Mouse (Mus musculus) right cerebral cortex, postnatal 25 days (tissue): ENCODE results near the gene Gtf2ird1.
"Not testable (repeated sequence)": the region's sequence is repeated elsewhere in the genome, so short reads cannot be mapped to it uniquely, and the experiment has no call there.

Source experiments
- DNase-seq: peaks from one replicate; pipeline ENCODE4 v3.0.0; 2022

Gtf2ird1 gene

GRCm38 (mm10) chr5:134470538-134471169 is 14.1 kb upstream of the Gtf2ird1 start:
- DNase-seq = no peak

DNA sequence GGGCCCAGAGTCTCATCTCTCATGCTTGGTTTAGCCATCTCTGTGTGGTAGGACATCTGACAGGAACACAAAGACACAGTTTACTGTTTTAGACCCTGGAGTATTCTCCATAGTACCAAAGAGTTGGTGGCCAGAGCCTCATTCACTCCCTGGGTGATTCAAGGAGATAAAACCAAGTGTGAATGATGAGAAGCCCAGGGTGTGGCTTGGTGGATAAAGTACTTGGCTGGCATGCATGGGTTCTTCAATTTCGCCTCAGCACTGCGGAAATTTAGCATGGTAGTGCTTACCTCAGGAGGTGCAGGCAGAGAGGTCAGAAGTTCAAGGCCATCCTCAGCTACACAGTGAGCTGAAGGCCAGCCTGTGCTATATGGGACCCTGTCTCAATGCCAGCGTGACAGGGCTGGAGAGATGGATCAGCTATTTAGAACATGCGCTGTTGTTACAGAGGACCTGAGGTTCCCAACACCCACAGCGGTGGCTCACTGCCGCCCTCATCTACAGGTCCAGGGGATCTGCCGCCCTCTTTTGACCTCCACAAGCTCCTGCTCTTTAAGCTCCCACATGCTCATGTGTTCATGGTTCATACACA is 13.1 kb upstream of the Gtf2ird1 start:
- no peak for DNase-seq

- DNase-seq = peak; percentile 47
Observed at GRCm38 (mm10) chr5:134468158-134468765, 11.7 kb upstream of the Gtf2ird1 start.

GRCm38 (mm10) chr5:134467030-134467549 is 10.6 kb upstream of the Gtf2ird1 start:
- DNase-seq = no peak

DNA sequence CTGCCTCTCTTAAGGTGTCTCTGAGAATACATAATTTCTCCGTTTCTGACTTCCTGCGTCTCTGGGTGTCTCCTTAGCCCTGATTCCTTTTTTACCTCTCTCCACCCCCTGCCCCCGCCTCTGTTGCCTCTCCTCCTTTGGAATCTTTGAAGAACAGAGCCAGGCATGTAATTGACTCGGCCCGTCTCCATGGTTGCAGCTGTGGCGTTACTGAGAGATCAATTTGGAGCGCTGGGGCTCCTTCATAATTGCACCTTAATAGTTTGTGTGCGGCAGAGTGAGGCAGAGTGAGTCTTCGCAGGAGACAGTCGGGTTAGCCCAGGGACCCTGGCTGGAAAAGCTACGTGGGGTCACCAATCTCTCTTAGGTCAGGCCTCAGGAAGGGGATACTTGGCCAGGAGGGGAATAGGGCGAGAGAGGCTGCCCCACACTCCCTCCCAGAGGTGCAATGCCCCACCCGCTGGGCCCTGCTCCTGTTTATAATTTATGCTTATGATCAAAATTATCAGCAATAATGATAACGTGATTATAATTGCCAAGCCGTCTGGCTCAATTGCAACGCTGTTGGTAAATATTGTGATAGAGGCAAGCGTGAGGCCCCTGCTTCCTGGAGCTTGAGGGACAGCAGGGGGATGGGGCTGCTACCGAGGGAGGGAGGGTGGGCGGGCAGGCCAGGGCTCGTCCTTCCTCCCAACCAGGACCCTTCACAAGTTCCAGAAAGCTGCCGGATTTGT is 9.9 kb upstream of the Gtf2ird1 start:
- DNase-seq = no peak

- no peak for DNase-seq
Observed at GRCm38 (mm10) chr5:134465197-134465596, 8.7 kb upstream of the Gtf2ird1 start.

DNA sequence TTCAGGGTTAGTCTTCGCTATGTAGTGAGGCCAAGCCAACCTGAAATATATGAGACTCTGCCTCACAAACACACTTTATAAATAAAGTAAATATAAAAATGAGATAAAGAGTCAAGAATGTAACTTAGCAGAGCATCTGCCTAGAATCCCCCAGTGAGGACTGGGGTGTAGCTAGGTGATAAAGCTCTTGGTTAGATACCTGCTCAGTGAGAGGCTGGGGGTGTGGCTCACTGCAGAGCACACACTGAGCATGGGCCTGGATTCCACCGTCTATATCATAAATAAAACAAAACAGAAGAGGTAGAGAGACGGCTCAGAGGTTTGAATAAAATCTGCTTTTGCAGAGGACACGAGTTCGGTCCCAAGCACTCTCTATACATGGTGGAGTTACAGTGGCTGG is 7.7 kb upstream of the Gtf2ird1 start:
- DNase-seq = no peak

DNA sequence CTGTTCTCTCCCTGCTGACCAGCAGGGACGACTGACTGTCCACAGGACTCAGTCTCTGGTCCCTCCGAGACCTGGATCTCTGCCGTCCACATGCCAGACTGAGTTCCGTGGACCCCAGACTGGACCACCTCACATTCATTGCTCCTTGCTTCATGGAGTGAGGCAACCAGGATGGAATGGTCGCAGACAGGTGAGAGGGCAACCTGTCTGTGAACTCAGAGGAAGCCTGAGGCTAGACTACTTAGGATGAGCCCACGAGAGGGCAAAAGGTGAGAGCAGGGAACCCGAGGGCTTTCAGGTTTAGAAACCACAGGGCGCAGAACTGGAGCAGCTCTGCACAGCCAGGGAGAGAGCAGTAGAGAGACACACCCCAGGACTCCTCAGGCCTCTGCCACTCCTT is 6.2 kb upstream of the Gtf2ird1 start:
- no peak for DNase-seq

DNA sequence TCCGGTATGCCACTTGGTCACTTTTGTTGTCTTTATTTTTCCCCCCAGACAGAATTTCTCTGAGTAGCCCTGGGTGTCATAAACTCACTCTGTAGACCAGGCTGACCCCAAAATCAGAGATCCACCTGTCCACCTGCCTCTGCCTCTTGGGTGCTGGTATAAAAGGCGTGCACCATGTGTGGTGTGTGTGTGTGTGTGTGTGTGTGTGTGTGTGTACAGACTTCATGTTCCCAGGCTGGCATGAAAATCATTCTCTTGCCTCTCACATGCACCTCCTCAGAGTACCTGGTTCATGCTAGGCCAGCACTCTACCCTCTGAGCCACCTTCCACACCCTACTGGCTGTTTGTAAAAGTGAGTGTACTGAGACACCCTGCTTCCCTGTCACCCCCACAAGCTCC is 5.8 kb upstream of the Gtf2ird1 start:
- no peak for DNase-seq

DNA sequence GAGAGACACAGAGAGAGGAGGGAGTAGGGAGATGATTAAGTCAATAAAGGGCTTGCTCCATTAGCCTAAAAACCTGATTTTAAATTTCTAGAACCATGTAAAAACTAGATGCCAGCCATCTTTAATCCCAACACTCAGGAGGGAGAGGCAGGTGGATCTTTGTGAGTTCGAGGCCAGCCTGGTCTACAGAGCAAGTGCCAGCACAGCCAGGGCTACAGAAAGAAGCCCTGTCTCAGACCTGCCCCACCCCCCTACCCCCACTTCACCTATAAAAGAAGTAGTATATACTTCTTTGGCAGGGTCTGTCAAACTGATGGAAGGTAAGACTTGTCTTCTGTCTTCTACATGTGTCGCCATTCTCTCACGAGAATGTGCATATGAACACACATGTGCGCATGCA is 4.0 kb upstream of the Gtf2ird1 start:
- DNase-seq = no peak

GRCm38 (mm10) chr5:134459096-134459495 is 2.6 kb upstream of the Gtf2ird1 start:
- no peak for DNase-seq

DNA sequence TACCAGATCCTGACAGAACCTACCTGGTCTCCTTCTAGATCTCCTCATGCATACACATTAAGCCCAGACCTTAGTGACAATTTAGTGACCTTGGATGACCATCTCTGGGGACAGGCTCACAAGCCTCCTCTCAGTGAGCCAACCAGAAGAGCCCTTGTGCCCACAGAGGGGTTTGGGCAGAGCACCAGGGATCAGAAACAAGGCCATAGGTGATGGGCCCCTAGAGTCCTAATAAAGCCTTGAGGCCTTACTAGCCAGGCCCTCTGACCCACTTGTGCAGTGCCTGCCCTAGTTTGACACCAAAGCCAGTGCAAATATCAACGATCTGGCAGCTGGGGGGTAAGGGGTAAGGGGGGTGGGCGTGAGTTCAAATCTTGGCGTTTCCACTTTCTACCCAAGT is 1.9 kb upstream of the Gtf2ird1 start:
- DNase-seq = no peak

DNA sequence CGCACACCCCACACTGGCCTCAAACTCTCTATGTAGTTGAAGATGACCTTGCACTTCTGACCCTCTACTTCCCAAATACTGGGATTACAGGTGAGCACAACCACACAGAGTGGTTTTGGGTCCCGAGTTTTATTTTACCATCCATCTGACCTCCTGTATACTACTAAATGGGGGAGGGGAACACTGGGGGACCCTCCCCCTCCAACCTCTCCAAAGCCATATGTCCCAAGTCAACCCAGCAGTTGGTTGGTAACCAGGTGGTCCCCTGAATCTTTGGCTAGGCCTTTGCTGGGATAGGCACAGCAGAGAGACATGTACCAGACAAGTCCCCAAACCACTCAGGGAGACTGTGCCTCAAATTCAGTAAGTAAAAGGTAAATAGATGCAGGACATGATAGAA is 855 bp upstream of the Gtf2ird1 start:
- DNase-seq = no peak

DNA sequence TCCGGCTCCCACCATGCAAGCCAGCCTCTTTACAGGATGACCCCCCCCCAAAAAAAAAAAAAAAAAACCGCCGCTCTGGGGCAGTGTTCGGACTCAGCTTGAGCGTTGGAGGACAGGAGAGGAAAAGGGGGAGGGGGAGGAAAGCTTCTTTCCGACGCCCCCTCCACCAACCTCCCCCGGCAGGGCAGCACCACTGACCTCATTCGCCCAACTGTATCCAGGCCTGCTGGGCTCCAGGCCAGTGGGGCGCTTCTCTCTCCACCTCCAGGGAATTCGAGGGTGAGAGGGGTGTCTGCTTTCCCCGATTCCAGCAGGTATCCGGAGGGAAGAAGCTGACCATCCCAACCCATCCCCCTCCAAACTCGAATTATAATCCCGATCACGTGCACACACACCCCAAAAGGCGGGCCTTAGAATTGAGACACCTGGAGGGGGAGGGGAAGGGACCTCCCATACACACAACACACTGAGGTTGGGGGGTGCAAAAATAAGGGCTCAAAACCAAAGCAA is 547 bp downstream of the Gtf2ird1 start:
- peak; percentile 32 for DNase-seq

- no peak for DNase-seq
Observed at GRCm38 (mm10) chr5:134455186-134455895, 1.2 kb downstream of the Gtf2ird1 start.

DNA sequence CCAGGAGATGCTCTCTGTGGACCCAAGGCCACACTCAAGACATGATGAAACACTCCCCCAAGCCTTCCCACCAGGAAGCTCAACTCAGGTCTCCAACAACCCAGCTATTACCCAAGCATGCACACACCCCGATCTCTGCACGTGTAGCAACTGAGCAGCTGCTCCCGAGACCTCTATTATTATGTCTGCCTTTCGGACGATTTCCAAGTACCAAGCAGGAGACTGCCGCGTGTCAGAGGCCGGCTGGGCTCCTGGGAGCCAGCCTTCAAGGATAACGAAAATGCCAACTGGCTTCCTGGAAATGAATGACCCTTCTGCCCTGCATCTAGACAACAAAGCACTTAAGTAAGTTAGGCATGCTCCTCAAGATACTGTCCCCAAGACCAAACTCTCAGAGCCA is 2.1 kb downstream of the Gtf2ird1 start:
- no peak for DNase-seq

DNA sequence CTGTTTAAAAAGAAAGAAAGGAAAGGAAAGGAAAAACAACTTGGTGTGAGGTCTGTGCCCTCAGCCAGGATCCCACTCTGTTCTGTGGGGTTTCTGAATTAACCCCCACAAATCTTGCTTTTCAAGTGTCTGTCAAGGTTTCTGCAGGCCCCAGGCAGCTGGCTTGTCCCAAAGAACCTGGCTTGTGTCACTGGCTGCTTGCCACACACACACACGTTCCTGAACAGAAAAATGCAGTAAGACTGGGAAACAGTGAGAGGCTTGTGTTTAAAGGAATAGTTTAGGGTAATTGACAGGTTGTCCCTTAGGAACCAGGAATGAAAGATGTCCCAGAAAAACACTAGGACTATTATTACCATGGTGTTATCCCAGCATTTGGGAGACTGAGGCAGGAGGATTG is 2.9 kb downstream of the Gtf2ird1 start:
- no peak for DNase-seq

GRCm38 (mm10) chr5:134446755-134447154 is 9.8 kb downstream of the Gtf2ird1 start:
- not testable (repeated sequence) for DNase-seq

- DNase-seq = no peak
Observed at GRCm38 (mm10) chr5:134445895-134446294, 10.6 kb downstream of the Gtf2ird1 start.

DNA sequence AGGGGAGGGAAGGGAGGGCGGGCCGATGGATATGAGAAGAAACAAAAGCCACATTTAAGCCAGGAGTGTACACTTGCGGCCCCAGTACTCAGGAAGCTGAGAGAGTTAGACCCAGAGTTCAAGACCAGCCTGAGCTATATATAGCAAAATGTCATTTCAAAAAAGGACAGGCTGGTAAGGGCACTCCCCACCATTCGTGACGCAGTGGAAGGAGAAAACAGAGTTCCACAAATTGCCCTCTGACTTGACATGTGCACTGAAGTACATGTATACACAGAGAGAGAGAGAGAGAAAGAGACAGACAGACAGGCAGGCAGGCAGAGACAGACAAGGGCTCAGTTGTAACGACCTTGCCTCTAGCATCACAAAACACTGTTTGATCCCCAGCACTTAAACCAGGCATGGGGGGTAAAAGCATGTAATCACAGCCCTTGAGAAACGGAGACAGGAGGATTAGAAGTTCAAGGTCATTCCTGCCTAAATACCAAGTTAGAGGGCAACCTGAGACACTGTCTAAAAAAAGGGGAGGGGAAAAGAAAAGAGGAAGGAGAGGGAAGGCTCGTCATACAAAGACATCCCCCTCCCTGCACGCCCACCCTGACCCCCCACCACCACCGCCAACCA is 11.2 kb downstream of the Gtf2ird1 start:
- DNase-seq = no peak

DNA sequence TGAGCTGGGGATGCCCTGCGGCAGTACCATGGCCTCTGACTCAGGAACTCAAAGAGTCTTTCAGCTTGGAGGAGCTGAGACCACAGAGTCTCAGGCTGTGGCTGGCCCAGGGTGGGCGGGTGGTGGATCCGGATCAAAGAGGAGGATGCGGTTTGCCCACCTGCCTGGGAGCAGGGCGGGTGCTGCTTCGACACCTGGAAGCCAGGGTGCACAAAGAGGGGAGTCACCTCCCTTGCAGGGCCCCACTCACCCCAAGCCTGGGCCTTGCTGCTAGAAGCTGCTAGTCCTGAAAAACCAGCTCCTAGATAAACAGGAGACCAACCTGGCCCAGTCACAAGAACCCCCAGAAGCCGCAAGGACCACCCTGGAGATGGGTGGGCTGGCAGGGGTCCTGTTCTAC is 12.0 kb downstream of the Gtf2ird1 start:
- DNase-seq = no peak

DNA sequence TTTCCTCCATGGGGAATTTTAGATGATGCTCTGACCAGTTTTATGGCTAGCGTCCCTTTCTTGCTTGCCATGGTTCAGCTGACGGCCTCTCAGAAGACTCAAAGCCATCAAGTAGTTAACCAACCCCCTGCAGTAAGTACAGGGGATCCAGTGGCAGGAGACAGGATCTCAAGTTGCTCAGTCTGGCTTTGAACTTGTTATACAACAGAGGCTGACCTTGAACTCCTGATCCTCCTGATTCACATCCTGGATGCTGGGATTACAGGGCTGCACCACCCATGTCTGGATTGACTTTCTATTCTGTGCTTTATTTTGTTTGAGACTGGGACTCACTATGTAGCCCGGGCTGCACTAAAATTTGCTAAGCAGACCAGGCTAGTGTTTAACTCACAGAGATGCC is 14.4 kb downstream of the Gtf2ird1 start:
- no peak for DNase-seq
